Mouse (Mus musculus) layer of hippocampus, adult 8-10 months (tissue): ENCODE results near the gene Prmt7. TPM values are rescaled to one million over a fixed set of nuclear protein-coding genes. Genes with fewer than 3 reads are reported as not detected.
"Not testable (repeated sequence)": the region's sequence is repeated elsewhere in the genome, so short reads cannot be mapped to it uniquely, and the experiment has no call there.

Source experiments
- DNase-seq, 2 experiments: peaks; one replicate each; pipeline ENCODE4 v3.0.0; 2022; ENCODE audit warnings: low spot score in 2 of 2
- total RNA-seq, 4 experiments: library from RNA; stranded (reverse); gene quantifications; 2 replicates each; pipeline ENCODE4 v1.2.4; 2022

Prmt7 gene
- total RNA-seq, result 10 to 100 TPM; 32.8 to 43.7 (median 36.4) TPM

DNA sequence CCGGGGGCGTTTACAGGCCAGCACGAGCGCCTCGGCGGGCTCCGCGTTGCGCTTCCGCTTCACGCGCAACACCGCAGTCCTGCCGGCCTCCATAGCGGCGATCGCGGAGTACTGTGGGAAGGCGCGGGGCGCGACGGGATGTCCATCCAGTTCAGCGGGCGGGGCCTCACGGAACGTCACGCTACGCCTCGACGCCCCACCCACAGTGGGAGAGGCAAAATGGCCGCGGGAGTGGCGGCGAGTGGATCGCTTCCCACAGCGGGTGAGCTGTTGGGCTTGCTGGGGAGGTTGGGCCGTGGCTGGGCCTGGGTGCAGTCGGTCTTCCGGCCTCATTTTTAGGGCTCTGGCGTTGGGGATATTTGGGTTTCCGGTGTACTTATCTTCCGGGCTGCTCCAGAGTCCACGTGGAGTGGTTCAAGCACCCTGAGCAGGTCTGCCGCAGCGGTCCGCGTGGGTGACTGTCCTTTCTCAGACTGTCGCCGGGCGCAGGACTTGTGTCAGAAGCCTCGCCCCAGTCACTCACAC lies at the start of gene Prmt7, which contains the start of gene Slc7a6os:
Gene Prmt7, plus strand, starts transcription at position 116 of the 525 bp plus-strand sequence.
Gene Slc7a6os, minus strand, starts transcription at position 115 of the 525 bp plus-strand sequence.
- peak; percentile 91 to 94 for DNase-seq

DNA sequence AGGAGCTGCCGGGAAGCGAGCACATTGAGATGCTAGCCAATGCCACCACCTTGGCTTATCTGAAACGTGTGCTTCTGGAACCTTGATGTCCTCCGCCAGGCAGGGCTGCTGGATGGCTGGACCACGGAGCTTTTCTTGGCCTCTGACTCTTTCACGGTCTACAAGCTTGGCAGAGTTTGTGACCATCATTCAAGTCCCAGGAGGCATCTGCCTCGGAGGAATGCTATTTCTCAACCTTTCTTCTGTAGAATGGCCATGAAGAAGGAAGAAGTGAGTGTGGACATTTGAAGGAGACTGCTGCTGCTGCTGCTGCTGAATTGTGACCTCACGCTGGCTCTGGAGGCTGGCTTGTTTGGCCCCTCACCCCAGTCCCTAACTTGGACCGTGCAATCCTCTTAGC lies 47.5 kb upstream of the Prmt7 start:
- DNase-seq, result no peak

DNA sequence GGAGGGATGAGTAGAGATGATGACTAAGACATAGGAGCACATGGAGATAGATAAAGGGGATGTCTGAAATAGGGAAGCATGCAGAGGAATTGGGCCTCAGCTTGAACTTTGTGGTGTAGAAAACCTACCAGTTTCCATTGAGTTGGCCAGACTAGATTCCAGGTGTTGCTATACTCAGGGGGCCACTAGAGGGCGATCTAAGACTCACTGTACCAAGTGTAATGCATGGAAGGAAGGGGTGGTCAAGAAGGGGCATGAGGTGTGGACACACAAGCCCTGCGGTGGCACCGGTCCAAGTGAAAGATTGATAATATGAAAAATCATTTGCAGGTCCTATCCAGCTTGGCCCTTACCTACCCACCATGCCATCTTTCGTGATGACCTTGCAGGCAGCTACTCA lies 45.3 kb upstream of the Prmt7 start:
- peak; percentile 50 to 77 for DNase-seq

DNA sequence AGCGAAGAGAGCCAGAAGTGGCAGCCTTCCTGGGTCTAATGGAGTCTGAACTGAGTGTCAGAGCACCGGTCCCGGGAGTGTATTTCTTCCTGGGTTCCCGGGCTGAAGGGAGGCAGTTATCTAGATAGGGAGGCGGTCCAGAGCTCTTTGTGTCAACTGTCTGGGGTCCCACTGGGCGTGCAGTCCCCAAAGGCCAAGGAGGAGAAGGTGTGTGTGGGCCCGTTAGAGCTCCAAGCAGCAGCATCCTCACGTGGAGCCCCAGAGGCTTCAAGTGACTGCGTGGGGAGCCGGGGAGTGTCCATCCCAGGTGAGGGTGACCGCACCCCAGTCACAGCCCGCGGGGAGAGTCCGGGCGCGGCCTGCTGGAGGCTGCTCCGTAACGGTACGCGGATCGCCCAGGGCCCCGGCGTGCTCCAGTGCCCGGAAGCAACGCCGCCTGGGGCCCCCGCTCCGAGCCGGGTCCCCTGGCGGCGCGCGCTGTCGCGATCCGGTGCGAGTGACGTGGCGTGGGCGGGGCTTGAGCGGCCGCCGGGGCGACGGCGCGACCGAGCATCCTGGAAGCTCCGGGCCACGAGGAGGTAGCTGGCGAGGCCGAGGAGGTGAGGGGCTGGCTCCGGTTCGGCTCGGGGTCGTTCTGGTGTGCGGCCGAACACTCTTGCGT lies 42.2 kb upstream of the Prmt7 start, which contains the start of gene Slc7a6:
Gene Slc7a6, plus strand, starts transcription at position 502 of the 661 bp plus-strand sequence.
- DNase-seq, result peak; percentile 69 to 85

DNA sequence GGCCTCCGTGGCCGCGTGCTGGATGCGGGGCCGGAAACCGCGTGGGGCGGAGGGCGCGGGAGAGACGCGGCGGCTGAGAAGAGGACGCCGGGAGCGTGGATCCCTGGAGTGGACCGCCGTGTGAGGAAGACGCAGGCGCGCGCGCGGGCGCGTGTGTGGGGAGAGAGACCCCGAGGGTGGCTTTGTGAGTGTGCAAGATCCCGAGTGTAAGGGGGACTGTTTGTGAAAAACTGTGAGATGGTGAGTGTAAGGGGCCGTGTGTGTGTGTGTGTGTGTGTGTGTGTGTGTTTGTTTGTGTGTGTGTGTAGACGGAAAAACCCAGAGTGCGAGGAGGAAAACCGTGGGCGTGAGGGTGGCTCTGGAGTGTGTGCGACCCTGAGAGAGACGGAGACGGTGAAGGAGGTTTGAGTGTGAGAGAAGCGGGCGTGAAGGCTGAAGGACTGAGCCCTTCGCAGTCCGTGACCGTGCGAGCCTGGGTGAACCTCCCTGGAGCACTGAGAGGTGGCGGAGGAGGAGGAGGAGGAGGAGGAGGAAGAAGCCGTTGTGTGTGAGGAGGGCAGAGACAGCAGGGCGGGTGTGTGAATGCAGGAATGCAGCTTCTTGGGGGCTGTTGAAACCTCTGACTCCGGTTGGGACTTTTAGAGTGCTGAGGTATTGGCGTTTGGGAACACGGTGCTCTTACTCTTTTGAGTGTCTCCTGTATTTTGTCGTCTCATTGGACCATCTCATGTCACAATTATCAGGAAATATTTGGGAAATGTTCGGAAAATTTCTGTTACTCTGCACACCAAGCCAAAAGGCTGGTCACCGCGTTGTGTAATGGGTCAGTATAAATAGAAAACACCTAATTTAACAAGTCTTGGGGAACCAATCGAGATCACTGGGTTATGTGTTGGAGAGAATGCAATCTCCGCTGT lies 41.5 kb upstream of the Prmt7 start:
- DNase-seq, result peak in 1 of 2 experiments; percentile 75

DNA sequence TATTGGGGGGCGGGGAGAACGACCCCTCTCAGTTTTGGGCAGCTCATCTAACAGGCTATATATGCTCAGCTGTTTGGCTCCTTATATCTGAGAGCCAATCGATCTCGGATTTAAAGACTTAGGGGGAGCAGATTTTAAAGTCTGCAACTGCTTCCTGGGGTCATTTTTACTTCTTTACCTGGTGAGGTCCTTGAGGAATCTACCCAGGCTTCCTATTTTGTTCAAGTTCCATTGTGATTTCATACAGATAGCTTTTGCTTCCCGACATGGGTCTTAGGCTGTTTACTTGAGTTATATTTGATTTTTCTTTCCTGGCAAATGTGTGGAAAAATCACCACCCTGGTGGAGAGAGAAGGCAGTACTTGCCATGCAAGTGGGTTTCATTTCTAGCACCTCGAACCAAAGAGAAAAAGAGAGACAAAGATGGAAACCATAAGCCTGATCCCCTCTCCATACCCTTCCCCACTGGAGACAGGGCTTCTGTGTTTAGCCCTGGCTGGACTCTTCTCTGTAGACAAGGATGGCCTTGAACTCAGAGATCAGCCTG lies 40.7 kb upstream of the Prmt7 start:
- DNase-seq, result no peak

DNA sequence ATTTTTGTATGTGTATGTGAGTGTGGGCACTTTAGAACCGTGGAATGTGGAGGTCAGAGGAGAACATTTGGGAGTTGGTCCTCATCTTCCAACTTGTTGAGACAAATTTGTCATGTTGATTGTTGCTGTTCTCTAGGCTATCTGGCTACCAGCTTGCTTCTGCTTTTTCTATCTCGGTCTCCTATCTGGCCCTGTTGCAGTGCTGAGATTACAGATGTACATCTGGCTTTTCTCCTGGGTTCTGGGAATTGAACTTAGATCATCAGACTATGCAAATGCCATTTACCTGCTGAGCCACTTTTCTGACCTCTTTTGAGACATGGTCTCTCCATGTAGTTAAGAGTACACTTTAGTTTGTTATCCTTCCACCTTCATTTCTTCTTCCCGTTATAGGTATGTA lies 37.2 kb upstream of the Prmt7 start:
- DNase-seq, result no peak

DNA sequence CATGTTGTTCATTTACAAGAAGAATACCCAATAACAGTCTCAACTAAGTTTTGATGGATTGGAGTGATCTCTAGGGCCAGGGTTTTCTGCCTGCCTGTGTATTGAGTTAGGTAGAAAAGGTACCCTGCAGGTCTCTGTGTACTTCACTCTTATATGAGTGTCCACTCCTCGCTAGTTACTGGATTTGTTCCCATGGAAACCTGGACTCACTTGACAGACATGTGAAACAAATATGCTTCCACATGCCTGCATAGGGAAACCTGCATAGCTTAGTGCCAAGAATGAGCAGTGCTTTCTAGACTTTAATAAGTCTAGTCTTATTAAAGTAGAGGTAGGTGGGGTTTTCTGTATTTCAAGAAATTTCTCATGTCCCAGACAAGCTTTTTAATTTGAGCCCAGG lies 33.8 kb upstream of the Prmt7 start:
- no peak for DNase-seq

DNA sequence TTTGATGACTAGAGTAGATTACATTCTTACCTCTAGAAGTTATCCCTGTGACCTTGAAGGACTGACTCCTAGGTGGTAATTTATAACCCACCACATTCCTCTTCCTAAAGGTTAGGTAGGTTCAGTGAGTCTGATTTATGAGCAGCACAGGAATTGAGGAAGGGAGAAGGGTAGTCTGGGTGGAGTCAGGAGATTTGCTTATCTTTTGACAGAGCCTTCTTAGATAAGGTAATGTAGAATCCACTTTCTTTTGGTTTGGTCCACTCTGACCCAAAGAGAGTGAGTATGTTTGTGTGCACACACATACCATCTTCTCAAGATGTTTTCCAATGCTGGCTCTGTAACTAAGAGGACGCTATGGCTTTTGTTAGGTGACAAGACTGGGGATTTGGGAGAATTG lies 33.1 kb upstream of the Prmt7 start:
- DNase-seq, result no peak

DNA sequence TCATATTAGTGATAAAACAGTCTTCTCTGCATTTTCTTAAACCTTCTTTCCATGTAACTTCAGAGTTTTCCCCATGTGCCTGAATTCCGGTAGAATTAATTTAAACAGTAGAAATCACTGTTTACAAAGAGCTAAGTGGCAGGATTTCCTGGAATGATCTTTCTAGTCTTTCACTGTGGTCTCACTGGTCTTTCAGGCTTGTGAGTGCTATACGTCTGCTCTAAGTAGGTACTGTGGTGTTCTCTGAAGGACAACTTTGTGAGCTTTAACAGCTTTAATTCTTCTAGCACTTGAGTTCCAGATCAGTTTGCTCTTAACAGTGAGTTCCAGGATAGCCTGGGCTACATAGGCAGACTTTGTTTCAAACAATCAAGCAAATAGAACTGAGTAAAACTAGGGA lies 32.3 kb upstream of the Prmt7 start:
- no peak for DNase-seq

DNA sequence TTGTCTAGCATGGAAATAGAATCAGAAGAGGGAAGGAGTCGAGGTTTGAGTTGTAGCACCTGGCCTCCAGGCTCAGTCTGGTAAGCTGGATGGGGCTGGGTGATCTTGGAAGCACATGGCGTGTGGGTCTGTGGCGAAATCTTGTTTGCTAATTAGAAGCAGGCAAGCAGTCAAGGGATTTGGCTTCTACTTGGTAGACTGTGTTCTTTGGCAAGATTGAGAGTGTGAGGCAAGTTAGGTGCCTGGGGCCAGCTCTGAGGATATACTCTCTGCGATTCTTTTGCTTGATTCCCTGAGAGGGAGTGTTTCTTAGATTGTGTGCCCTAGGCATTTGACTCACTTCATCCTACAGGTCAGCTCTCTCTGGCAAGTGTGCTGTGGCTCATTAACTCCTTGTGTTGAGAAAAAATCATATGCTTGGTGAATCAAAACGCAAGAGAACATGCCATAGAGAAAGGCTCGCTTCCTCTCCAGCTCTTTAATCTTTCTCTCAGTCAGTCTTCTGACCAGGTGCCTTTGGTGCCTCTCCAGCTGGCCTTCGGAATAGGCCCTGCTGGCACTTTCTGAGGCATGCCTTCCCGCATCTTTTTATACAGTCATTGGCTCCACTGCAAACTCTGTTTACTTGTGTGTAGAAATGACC lies 25.0 kb upstream of the Prmt7 start:
- peak; percentile 37 to 54 for DNase-seq

DNA sequence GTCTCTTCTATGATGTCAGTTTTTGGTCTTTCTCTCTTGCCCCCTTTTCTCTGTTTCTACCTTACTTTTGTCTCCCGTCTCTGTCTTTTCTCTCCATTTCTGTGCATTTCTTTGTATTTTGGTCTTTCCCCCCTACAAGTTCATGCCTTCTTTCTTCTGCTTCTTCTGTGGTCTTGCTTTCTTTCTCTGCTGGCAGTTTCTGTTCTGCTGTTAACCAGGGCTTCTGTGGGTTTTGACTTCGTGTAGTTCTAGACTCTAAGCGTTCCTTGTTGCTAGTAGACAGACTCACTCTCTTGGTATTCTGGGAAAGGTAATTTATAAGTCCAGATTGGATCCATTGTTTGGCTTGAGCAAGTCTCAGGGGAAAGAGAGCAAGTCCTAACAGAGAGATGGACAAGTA lies 24.3 kb upstream of the Prmt7 start:
- no peak for DNase-seq

DNA sequence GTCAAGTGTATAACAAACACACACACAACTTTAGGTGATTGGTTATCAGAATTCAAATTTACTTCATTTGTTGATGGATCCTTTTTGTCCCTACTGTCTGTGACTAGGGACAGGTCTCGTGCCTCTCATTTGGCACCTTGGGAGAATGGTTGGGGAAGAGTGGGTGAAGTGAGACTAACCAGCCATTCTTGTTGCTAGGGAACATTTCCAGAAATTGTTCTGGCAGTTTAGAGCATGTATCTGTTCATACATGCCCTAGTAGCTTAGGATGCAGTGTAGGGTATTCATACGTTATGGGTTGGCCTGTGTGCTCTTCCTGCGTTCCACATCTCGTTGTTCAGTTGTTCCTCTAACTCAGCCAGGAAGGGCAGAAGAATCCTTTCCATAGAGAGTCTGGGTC lies 21.6 kb upstream of the Prmt7 start:
- DNase-seq, result no peak

DNA sequence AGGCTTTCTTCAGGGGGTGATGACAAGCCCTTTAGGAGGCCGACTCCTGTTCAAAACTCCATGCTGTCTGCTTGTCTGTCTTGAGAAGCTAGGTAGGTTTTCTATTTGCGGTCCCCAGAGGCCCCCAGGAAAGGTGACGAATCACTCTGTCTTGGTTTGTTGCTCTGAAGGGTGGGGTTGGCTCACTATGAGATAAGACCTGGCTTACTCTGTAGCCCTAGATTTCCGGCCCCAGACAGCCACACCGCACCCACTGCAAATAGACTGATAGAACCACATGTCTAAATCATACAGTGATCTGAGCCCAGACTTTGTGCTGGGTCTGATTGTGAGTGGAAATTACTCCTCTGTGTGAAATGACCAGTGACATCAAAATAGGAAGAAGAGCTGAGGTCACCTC lies 19.1 kb upstream of the Prmt7 start:
- DNase-seq, result no peak

DNA sequence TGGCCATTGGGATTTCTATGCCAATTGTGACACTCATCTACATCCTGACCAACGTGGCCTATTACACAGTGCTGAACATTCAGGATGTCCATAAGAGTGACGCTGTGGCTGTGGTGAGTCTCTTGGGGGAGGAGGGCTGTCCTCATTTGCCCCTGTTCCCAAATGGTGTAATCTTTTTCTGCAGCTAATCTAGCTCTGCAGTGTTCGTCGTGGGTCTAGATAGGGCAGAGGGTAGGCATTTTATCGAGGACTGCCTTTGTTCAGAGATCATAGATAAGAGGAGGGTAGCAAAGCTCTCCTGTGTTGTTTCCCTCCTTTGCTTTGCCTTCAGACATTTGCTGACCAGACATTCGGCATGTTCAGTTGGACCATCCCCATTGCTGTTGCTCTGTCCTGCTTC lies 17.6 kb upstream of the Prmt7 start:
- no peak for DNase-seq

DNA sequence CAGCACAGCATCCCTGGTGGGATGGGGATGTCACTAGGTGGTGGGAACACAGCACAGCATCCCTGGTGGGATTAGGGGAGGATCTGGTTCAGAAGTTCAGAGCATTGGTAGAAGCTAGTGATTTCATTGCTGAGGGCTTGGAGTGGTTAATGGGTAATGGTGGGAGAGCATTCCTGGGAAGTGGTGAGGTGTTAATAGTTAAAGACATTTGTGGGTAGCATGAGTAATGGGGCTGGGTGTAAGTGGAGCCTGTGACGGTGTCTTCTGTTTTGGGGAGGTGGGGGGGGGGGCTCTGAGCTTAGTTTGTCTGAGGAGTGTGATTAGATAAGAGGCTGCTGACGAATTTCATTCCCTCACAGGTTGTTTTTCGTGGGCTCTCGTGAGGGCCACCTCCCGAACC lies 16.7 kb upstream of the Prmt7 start:
- no peak for DNase-seq

DNA sequence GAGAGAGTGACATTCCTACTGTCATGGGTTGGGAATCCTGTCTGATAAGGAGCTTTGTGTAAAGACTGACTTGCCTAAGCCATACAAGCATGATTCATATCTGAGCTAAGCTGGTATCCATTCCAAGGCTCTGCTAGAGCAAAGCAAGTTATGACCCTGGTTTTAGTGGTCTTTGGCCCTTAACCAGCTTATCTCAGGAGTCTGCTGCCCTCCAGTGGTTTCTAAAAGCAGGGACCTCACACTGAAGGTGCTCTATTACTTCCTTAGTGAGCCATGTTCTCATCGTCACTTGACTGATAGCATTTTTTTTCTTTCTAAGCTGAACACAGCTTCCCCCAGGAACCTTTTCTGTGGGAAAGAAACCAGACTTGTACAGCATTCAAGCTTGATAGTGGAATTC lies 12.0 kb upstream of the Prmt7 start:
- DNase-seq, result no peak

DNA sequence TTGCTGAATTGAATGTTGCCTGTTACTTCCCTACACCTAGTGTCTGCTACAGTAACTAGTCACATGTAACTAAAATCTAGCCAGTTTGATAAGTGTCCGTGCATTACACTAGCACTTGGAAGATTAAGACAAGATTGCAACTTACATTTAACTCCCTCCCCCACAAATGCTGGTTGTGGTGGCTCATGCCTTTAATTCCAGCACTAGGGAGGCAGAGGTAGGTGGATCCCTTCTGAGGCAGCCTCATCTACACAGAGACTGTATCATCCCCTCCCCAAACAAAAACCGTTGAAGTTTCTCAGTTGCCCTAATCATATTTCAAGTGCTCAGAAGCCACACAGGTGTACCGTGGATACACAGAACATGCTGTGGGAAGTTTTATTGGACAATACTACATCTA lies 11.1 kb upstream of the Prmt7 start:
- not testable (repeated sequence) for DNase-seq

DNA sequence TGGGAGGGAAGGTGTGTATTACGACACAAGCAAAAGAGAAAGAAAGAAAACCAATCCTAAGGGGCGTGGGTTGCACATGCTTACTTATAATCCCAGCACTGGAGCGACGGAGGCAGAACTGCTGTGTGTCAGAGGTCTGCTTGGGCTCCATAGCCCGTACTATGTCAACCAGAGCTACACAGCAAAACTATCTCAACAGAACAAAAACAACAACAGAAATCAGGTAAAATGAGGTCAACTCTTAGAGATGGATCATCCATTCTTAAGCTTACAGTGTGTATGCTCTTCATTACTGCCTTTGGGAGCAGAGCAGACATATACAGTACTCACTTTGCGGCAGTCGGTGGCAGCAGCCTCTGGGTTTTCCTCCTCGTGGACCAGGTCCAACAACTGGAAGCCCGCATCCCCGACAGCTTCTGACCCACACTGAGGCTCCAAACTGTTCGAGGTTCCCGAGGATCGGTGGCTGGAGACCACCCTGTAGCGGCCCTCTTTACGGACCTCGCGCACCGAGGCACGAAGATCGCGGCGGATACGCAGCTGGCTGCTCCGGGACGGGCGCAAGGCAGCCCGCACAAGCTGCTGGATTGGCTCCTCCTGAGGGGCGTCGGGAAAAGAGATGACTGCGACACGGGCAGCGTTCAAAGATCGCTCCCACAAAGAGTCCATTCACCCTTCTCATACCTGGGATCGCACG lies 553 bp upstream of the Prmt7 start:
- peak in 1 of 2 experiments; percentile 32 for DNase-seq

DNA sequence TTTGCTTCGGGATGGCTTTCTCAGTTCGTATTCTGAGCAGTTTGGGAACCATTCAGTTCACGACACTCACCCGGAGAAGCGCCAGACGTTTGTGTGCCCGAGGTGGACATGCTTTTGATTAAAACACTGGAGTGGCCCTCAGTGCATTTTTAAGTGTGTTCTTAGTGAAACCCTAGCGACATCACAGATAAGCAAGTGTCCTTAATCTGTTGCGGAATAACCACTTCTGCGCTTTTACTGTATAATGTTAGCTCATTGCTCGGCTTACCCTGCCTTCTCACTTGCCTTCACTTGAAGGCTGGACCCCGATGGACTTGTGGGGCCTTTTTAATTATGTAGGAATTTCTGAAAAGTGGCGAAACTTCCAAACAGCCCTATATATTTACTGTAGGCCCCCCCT lies 685 bp downstream of the Prmt7 start:
- no peak for DNase-seq

DNA sequence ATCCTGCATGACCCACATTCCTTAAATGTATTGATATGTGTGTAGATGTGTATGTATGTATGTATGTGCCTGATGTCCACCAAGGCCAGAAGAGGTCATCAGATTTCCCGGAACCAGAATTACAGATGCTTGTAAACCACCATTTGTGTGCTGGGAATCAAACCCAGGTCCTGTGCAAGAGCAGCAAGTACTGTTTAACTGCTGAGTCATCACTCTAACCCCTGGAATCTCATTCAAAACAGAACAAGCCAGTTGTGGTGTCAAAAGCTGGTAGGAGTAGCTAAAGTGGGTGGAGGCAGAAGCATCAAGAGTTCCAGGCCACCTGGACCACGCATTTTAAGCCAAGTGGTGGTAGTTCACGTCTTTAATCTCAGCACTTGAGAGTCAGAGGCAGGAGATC lies 3.2 kb downstream of the Prmt7 start:
- no peak for DNase-seq
